Mouse (Mus musculus) heart, embryonic 16.5 days (tissue): ENCODE measurements at regions not wholly inside any gene's neighbourhood (a gene's known extent, or its start where the extent isn't known, plus 50 kb on each side); places are given as distances from the start of the nearest gene placed in this dataset.

ENCODE experiments used
- ATAC-seq: fragments of 200-750 bp; cut with Nextera tagmentation; replicated peaks from 2 replicates; pipeline ENCODE4 v1.8.0; 2017; ENCODE audit warnings: moderate number of reproducible peaks; ENCODE audit not compliant: insufficient read depth, low FRiP score; ENCODE audit errors: extremely low read depth
- H3K27ac ChIP-seq: fragments of 300-500 bp; sonication (generic); 2 replicates; pipeline ENCODE4 v1.5.1; 2014; ENCODE audit warnings: mild to moderate bottlenecking, low read length, control low read depth, moderate library complexity
- H3K27me3 ChIP-seq: fragments of 300-500 bp; sonication (generic); 2 replicates; pipeline ENCODE4 v1.6.1; 2014; ENCODE audit warnings: low read length, mixed read lengths; ENCODE audit not compliant: control insufficient read depth, insufficient read depth
- H3K36me3 ChIP-seq: fragments of 300-500 bp; sonication (generic); 2 replicates; pipeline ENCODE4 v1.6.1; 2014; ENCODE audit not compliant: control insufficient read depth, insufficient read depth
- H3K4me1 ChIP-seq: fragments of 300-500 bp; sonication (generic); 2 replicates; pipeline ENCODE4 v1.6.1; 2014; ENCODE audit warnings: low read length, mixed read lengths; ENCODE audit not compliant: control insufficient read depth, insufficient read depth
- H3K4me2 ChIP-seq: fragments of 300-500 bp; sonication (generic); 2 replicates; pipeline ENCODE4 v1.6.1; 2014; ENCODE audit warnings: low read depth, mild to moderate bottlenecking, control low read depth, low read length
- H3K4me3 ChIP-seq: fragments of 300-500 bp; sonication (generic); 2 replicates; pipeline ENCODE4 v1.5.1; 2014; ENCODE audit warnings: mild to moderate bottlenecking, control low read depth, low read length
- H3K9ac ChIP-seq: fragments of 300-500 bp; sonication (generic); 2 replicates; pipeline ENCODE4 v1.6.1; 2014; ENCODE audit warnings: low read length, control low read depth
- H3K9me3 ChIP-seq: fragments of 300-500 bp; sonication (generic); replicated peaks from 2 replicates; pipeline ENCODE4 v1.6.1; 2016; ENCODE audit warnings: low read length; ENCODE audit not compliant: control insufficient read depth
- WGBS: fragments of 180-500 bp; shearing (Covaris S2); extraction: QIAGEN DNeasy Blood & Tissue Kit; methylation state at CpG from one replicate; pipeline ENCODE4 v1.1.7; 2014; 5-methylcytosine and 5-hydroxymethylcytosine counted together

DNA sequence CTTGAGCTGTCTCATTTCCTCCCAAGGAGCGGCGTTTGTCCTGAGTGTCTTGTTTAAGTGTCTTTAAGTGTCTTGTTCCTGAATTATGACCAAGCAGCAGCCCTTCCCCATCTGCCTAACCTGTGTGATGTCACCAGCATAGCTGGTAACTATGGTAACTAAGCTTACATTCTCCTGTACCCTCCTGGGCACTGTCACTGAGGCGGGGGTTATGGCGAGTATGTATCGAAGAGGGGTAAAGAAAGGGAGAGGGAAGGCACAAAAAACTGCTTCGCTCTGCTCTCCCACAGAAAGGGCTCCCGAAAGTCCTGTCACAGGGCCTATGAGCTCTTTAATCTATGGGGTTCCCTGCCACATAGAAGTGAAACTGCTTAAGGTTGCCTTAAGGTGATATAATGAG is 89.6 kb downstream of the Ppp4r2 start:
- ATAC-seq: no peak
- H3K27me3 ChIP-seq: no peaks in the 10 kb centered on the region
- H3K27ac ChIP-seq: no peak overlapping the region
- no peak overlapping the region for H3K4me2 ChIP-seq
- no peak overlapping the region for H3K9ac ChIP-seq
- no peaks in the 10 kb centered on the region for H3K9me3 ChIP-seq
- no peaks in the 10 kb centered on the region for H3K36me3 ChIP-seq
- 0 out of 2 replicates have a peak, but pooled peaks cover 2% of the 10 kb centered on the region for H3K4me1 ChIP-seq
- H3K4me3 ChIP-seq: no peak overlapping the region
- WGBS: 71% methylated on average over 7 of the region's 7 CpGs

- Histone ChIP-seq H3K27ac (no peak overlapping the region), H3K36me3 (no peaks in the 10 kb centered on the region), H3K4me1 (0 out of 2 replicates have a peak, but pooled peaks cover 2% of the 10 kb centered on the region), H3K4me3 (no peak overlapping the region), H3K9ac (no peak overlapping the region), H3K27me3 (no peaks in the 10 kb centered on the region), H3K9me3 (no peaks in the 10 kb centered on the region), H3K4me2 (no peak overlapping the region)
- 41% methylated on average over 4 of the region's 4 CpGs for WGBS
- no peak for ATAC-seq
These were observed 90.3 kb downstream of the Ppp4r2 start for GRCm38 (mm10) chr6:100923686-100924085.

DNA sequence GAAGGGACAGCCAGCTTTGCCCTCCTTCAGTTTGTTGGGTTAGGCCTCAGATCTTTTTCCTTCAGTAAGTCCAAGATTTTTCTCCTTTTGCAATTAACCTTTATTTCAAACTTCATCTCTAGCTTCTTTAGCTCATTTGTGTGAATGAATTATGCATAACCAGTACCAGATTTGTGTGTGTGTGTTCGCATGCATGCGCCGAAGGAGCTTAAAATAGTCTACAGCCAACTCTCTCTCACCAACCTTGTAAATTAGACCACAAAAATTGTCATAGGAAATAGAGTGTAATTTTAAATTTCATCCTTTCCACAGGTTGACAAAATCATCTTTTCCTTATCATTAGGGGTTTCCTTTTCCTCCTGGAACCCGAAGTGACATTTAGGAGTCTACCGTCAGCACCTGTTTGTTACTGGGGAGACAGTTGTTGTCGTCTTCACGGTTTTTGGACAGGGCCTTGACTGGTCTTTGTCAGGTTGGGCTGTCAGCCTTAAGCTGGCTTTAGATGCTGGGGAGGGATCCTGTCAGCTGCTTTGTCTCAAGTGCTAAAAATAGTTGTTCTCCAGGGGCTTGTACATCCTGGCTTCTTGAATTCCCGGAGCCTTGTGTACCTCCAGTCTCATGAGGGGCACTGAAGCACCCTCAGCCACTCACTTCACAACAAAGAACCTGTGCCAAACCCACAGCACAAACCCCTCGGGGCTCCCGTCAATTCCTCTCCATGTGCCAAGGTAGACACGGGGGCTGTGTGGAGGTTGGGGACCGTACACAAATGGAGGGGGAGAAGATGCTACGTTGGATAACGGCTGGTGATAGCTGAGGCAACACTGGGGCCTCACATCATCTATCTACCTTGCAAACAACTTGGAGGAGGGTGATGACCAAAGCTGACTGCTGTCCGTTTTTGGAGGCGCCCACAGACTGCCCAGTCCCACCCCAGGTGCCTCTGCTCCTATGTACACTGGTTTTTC is 95.7 kb downstream of the Ppp4r2 start:
- no peak; the same call in 1 of the 2 replicates for ATAC-seq
- Histone ChIP-seq H3K36me3 (no peaks in the 10 kb centered on the region), H3K9me3 (no peaks in the 10 kb centered on the region), H3K27ac (no peak overlapping the region), H3K4me1 (peaks cover 11% of the 10 kb centered on the region), H3K4me2 (peak overlapping the region; percentile 32), H3K27me3 (no peaks in the 10 kb centered on the region), H3K9ac (no peak overlapping the region), H3K4me3 (no peak overlapping the region)
- 44% methylated on average over 16 of the region's 16 CpGs for WGBS

- 23% methylated on average over 10 of the region's 10 CpGs for WGBS
- H3K4me2 ChIP-seq: no peak overlapping the region; the same call in 1 of the 2 replicates
- peaks cover 11% of the 10 kb centered on the region for H3K4me1 ChIP-seq
- H3K27me3 ChIP-seq: no peaks in the 10 kb centered on the region
- ATAC-seq: no peak
- H3K4me3 ChIP-seq: no peak overlapping the region
- no peak overlapping the region for H3K9ac ChIP-seq
- no peaks in the 10 kb centered on the region for H3K36me3 ChIP-seq
- H3K27ac ChIP-seq: no peak overlapping the region
- no peaks in the 10 kb centered on the region for H3K9me3 ChIP-seq
These were observed 96.4 kb downstream of the Ppp4r2 start for GRCm38 (mm10) chr6:100929759-100930358.

DNA sequence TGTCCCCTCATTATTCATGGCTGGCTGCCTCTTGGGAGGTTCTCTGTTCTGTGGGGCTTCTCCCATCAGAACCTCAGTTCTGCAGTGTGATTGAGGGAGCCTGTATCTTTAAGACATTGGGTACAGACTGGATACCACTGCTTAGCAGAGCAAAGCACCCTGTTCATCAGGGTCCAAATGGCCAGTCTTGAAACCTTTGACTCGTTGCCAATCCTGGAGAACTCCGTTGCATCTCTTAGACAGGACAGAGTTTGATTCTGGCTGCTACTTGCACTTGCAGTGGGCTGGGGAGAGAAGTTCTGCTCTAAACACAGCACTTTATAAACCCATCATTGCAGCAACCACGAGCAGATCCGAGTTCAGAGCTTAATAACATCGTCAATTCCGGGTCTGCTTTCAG is 97.3 kb downstream of the Ppp4r2 start:
- Histone ChIP-seq H3K9ac (no peak overlapping the region), H3K4me2 (no peak overlapping the region), H3K27me3 (no peaks in the 10 kb centered on the region), H3K27ac (no peak overlapping the region), H3K9me3 (no peaks in the 10 kb centered on the region), H3K36me3 (no peaks in the 10 kb centered on the region), H3K4me3 (no peak overlapping the region), H3K4me1 (peaks cover 11% of the 10 kb centered on the region)
- WGBS: 87% methylated on average over 6 of the region's 6 CpGs
- no peak for ATAC-seq

- Histone ChIP-seq H3K4me3 (no peak overlapping the region), H3K4me1 (peaks cover 16% of the 10 kb centered on the region), H3K9ac (no peak overlapping the region), H3K4me2 (no peak overlapping the region), H3K27ac (no peak overlapping the region), H3K27me3 (no peaks in the 10 kb centered on the region), H3K9me3 (no peaks in the 10 kb centered on the region), H3K36me3 (no peaks in the 10 kb centered on the region)
- ATAC-seq: no peak
- 89% methylated on average over 5 of the region's 5 CpGs for WGBS
These were observed 101.0 kb downstream of the Ppp4r2 start for GRCm38 (mm10) chr6:100934424-100934823.

DNA sequence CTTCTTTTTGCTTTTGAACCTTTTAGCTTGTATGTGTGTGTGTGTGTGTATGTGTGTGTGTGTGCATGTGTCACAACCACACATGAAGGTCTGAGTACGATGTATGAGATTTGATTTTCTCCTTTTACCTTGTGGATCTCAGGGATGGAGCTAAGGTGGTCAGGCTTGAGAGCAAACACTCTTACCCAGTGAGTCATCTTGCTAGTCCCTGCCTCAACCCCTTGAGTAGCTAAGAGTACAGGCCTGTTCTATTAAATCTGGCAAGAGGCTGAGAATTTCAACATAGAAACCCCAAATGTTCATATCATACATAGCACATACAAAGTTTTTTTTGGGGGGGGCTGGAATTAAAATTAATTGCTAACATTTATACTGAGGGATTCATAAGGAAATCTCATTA is 104.4 kb downstream of the Ppp4r2 start:
- 96% methylated on average over 1 of the region's 1 CpGs for WGBS
- no peak for ATAC-seq

DNA sequence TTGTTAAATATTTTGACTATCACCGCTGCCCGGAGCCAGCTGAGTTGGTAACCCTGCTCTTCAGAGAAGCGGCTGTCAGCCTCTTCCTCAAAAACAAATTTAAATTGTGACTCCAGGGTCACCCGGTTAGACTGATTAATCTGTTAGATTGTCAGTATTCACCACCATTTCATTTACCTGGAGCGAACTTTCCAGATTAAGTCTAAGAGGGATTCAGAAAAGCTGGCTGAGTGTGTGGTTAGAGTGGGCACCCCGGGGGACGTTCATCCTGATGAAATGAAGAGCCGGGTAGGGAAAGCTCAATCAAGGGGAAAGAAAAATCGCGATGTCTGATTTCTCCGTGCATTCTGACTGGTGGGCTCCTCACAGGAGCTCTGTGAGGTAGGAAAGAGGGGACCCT is 105.0 kb downstream of the Ppp4r2 start:
- H3K9me3 ChIP-seq: no peaks in the 10 kb centered on the region
- H3K4me1 ChIP-seq: peaks cover 11% of the 10 kb centered on the region
- no peak overlapping the region for H3K27ac ChIP-seq
- H3K27me3 ChIP-seq: no peaks in the 10 kb centered on the region
- no peaks in the 10 kb centered on the region for H3K36me3 ChIP-seq
- no peak overlapping the region for H3K9ac ChIP-seq
- ATAC-seq: no peak
- H3K4me2 ChIP-seq: no peak overlapping the region
- WGBS: 73% methylated on average over 11 of the region's 11 CpGs
- H3K4me3 ChIP-seq: no peak overlapping the region

More for the DNA sequence above, 104.4 kb downstream of the Ppp4r2 start:
- Histone ChIP-seq H3K36me3 (no peaks in the 10 kb centered on the region), H3K4me1 (peaks cover 11% of the 10 kb centered on the region), H3K27me3 (no peaks in the 10 kb centered on the region), H3K9me3 (no peaks in the 10 kb centered on the region), H3K4me2 (no peak overlapping the region), H3K27ac (no peak overlapping the region), H3K9ac (no peak overlapping the region), H3K4me3 (no peak overlapping the region)

DNA sequence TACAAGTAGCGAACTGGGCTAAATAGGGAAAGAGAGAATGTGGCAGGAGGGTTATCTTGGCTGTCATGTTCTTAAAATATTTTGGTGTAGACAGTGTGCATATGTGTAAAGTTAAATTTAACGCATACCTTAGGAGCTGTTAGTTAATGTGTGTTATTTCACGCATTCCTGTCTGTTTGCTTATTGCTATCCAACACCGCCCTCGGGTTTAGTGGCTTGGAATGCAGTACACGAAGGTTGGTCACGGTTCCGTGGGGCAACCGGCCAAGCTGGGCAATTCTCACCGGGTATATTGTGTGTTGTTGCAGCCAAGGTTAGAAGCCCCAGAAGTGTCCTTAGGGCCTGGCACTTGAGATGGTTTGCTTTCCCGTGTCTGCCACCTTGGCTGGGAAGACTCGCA is 105.6 kb downstream of the Ppp4r2 start:
- Histone ChIP-seq H3K4me2 (peak overlapping the region; percentile 44), H3K9ac (no peak overlapping the region), H3K36me3 (no peaks in the 10 kb centered on the region), H3K4me1 (peaks cover 11% of the 10 kb centered on the region), H3K9me3 (no peaks in the 10 kb centered on the region), H3K4me3 (no peak overlapping the region), H3K27ac (no peak overlapping the region), H3K27me3 (no peaks in the 10 kb centered on the region)
- peak; percentile 14; the same call in 1 of the 2 replicates for ATAC-seq
- 40% methylated on average over 12 of the region's 12 CpGs for WGBS
